Mouse (Mus musculus) heart, adult 18-20 months (tissue): ENCODE measurements around the gene D5Ertd577e. TPM values are rescaled to one million over a fixed set of nuclear protein-coding genes. Genes with fewer than 3 reads are reported as not detected.
"Not testable (repeated sequence)": the region's sequence is repeated elsewhere in the genome, so short reads cannot be mapped to it uniquely, and the experiment has no call there.

Experiments
- DNase-seq, 2 experiments: peaks; one replicate each; pipeline ENCODE4 v3.0.0; 2021 to 2022; ENCODE audit warnings: mixed read lengths in 1 of 2
- long read RNA-seq, 2 experiments: library from polyadenylated mRNA; stranded (forward); transcript quantifications; one replicate each; pipeline ENCODE4 v2.0.0; 2021
- total RNA-seq, 2 experiments: library from RNA; stranded (reverse); gene quantifications; 2 replicates each; pipeline ENCODE4 v1.2.3; 2021

D5Ertd577e gene
- not detected for total RNA-seq
- long read RNA-seq, experiment 1 = 0 reads
- long read RNA-seq, experiment 2 = 0 reads

DNA sequence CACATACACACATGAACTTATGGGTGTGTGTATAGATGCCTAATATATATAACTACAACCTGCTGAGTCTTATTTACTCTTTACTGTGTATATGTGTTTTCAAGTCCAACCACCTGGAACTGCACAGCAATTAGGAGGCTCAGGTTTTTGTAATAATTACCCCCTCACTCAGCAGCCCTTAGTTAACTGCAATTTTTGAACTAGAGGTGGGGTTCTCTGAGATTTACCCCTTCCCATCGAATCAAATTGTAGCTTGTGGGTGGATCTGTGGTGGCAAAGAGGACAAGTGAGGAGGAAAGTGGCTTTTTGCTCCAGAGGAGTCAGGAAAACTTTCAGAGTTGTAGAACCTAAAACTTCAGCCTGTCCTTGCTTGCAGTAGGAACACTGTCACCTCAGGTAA lies at the start of gene D5Ertd577e:
D5Ertd577e (plus strand) TSS at position 301 of the 400 bp plus-strand sequence.
- not testable (repeated sequence) for DNase-seq

- DNase-seq = not testable (repeated sequence)
Measured at GRCm38 (mm10) chr5:95510458-95510857, 53.9 kb downstream of the D5Ertd577e start, which contains the start of gene Gm3286. TSS of gene Gm3286 (plus strand) at chr5:95510758.

Other genes starting within 250 kb of the D5Ertd577e start
- gene Gm10424, start 184.0 kb upstream of the D5Ertd577e start, total RNA-seq = not detected
- gene Gm3259, start 150.9 kb upstream of the D5Ertd577e start, total RNA-seq = not detected
- gene Gm3286, start 54.0 kb downstream of the D5Ertd577e start, total RNA-seq = not detected
- not detected for gene Gm7971, start 138.1 kb downstream of the D5Ertd577e start, total RNA-seq